Mouse (Mus musculus): ENCODE results near the gene Abl1.

DNA sequence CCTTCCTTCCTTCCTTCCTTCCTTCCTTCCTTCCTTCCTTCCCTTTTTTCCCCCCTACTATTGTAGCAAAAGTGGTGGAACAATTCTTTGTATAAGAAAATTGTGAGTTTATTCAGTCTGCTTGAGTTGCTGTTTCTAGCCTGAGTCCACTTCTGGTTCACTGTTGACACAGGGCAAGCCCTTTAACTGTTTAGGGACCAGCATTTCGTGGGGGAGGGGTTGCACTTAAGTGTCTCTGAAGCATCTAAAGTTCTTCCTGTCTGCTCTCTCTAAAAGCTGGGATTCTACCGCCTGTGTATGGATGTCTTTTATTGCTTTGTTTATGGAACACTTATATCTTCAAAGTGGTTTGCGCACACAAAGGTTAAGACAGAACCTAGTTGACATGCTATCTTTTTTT, 1.9 kb downstream of the Abl1 start:
- TF ChIP-seq POLR2A (IDR thresholded peaks at IDR 0.05; ENCODE audit: borderline replicate concordance, extremely low read depth, insufficient read depth, insufficient read length, poor library complexity, severe bottlenecking) (no peak), CTCF (IDR thresholded peaks at IDR 0.05; ENCODE audit: borderline replicate concordance, extremely low read depth, insufficient read depth, insufficient read length) (no peak)

Measured in brain, embryonic 14.5 days (tissue).